Mouse (Mus musculus) liver, postnatal 0 days (tissue): Measurements from ENCODE around the gene Tmem98.

Experiments
- CTCF ChIP-seq: sonication (generic); IDR thresholded peaks from 2 replicates; pipeline ENCODE4 v1.5.1; 2016; ENCODE audit warnings: antibody characterized with exemption, low read depth
- EP300 ChIP-seq: IDR thresholded peaks from 2 replicates; pipeline ENCODE4 v1.6.1; 2016; ENCODE audit warnings: antibody characterized with exemption, low read depth, mild to moderate bottlenecking

- TF ChIP-seq EP300 (no peak), CTCF (no peak)
Observed at GRCm38 (mm10) chr11:80835395-80835794, 25.4 kb downstream of the Tmem98 start.
